Mouse (Mus musculus): Measurements from ENCODE around the gene Arg2. TPM values are rescaled to one million over a fixed set of nuclear protein-coding genes. Genes with fewer than 3 reads are reported as not detected.

The Arg2 gene
- 0.46 and 0.91 TPM in 2 replicates for polyA plus RNA-seq (2014; fragmentation: Nextera tagmentation; extraction: Ambion mirVana)

GRCm38 (mm10) chr12:79130299-79131177 is at the start of gene Arg2:
Gene Arg2, plus strand, starts transcription at chr12:79130777.
- Histone ChIP-seq H3K27me3 (replicated peaks; ENCODE audit: control insufficient read depth, insufficient read depth, low read length) (peaks cover 31% of the 10 kb centered on the region), H3K4me3 (ENCODE audit: low read depth, low read length) (peak within 1 kb of the TSS; percentile 41), H3K27ac (ENCODE audit: low read depth) (no peak within 1 kb of the TSS), H3K9ac (ENCODE audit: low read length) (peak within 1 kb of the TSS; percentile 20; the same call in 1 of the 2 replicates), H3K4me1 (replicated peaks; ENCODE audit: control insufficient read depth, insufficient read depth, low read length) (peaks cover 12% of the 10 kb centered on the region), H3K9me3 (ENCODE audit: control insufficient read depth, low read length) (no peaks in the 10 kb centered on the region), H3K36me3 (ENCODE audit: control insufficient read depth, insufficient read depth, low read length) (no peaks in the 10 kb centered on the region), H3K4me2 (ENCODE audit: low read length) (peak within 1 kb of the TSS; percentile 88)
- under 1% methylated on average over 47 of the region's 47 CpGs for WGBS
- ATAC-seq (replicated peaks; ENCODE audit: low FRiP score, low TSS enrichment, low read depth) (peak; percentile 92), DNase-seq (ENCODE audit: low spot score) (peak; percentile 91)

- Histone ChIP-seq H3K9ac (ENCODE audit: low read length) (peak within 1 kb of the TSS; percentile 78), H3K9me3 (ENCODE audit: control insufficient read depth, low read length) (no peaks in the 10 kb centered on the region), H3K4me1 (replicated peaks; ENCODE audit: control insufficient read depth, insufficient read depth, low read length) (no peaks in the 10 kb centered on the region), H3K27me3 (replicated peaks; ENCODE audit: control insufficient read depth, insufficient read depth, low read length) (no peaks in the 10 kb centered on the region), H3K4me3 (ENCODE audit: low read depth, low read length) (peak within 1 kb of the TSS; percentile 84), H3K4me2 (ENCODE audit: low read length) (peak within 1 kb of the TSS; percentile 45), H3K27ac (ENCODE audit: low read depth) (no peak within 1 kb of the TSS), H3K36me3 (ENCODE audit: control insufficient read depth, insufficient read depth, low read length) (peaks cover 5% of the 10 kb centered on the region; the same call in 1 of the 2 replicates)
- peak; percentile 90 for DNase-seq (ENCODE audit: low spot score)
- 2% methylated on average over 49 of the region's 53 CpGs for WGBS
- ATAC-seq (replicated peaks; ENCODE audit: low FRiP score, low TSS enrichment, low read depth): peak; percentile 96
Observed at GRCm38 (mm10) chr12:79089182-79089812, 41.3 kb upstream of the Arg2 start, which contains the start of gene Pigh. Gene Pigh, minus strand, starts transcription at chr12:79089651.

- Histone ChIP-seq H3K4me3 (ENCODE audit: low read depth, low read length) (no peak overlapping the region), H3K9ac (ENCODE audit: low read length) (no peak overlapping the region), H3K27me3 (replicated peaks; ENCODE audit: control insufficient read depth, insufficient read depth, low read length) (no peaks in the 10 kb centered on the region), H3K27ac (ENCODE audit: low read depth) (no peak overlapping the region), H3K4me1 (replicated peaks; ENCODE audit: control insufficient read depth, insufficient read depth, low read length) (no peaks in the 10 kb centered on the region), H3K4me2 (ENCODE audit: low read length) (no peak overlapping the region), H3K36me3 (ENCODE audit: control insufficient read depth, insufficient read depth, low read length) (no peaks in the 10 kb centered on the region), H3K9me3 (ENCODE audit: control insufficient read depth, low read length) (no peaks in the 10 kb centered on the region)
- DNase-seq (ENCODE audit: low spot score): peak; percentile 59
- WGBS: 36% methylated on average over 4 of the region's 4 CpGs
- no peak for ATAC-seq (replicated peaks; ENCODE audit: low FRiP score, low TSS enrichment, low read depth)
Observed at GRCm38 (mm10) chr12:79092569-79092968, 38.0 kb upstream of the Arg2 start.

GRCm38 (mm10) chr12:79097106-79097752 is 33.3 kb upstream of the Arg2 start:
- WGBS: 34% methylated on average over 3 of the region's 3 CpGs
- no peaks in the 10 kb centered on the region for H3K36me3 ChIP-seq (ENCODE audit: control insufficient read depth, insufficient read depth, low read length)

DNA sequence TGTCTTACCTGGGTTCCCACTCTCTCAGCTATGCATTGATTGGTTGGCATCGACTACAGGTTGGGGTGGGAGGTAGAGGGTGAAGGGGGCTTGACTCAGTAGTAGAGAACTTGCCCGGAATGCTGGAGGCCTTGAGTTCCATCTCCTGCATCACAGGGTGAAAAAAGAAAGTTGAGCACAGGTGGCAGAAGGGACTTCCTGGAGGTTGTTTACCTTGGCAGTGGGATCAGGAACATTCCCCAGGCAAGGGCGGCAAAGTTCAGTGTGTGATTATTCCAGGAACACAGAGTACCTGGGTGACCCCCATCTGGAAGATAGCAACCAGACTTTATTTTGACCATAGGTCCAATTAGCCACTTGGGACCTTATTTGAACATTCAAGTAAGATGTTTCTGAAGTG is 26.8 kb upstream of the Arg2 start:
- Histone ChIP-seq H3K36me3 (ENCODE audit: control insufficient read depth, insufficient read depth, low read length) (no peaks in the 10 kb centered on the region), H3K9me3 (ENCODE audit: control insufficient read depth, low read length) (no peaks in the 10 kb centered on the region), H3K27me3 (replicated peaks; ENCODE audit: control insufficient read depth, insufficient read depth, low read length) (no peaks in the 10 kb centered on the region), H3K4me1 (replicated peaks; ENCODE audit: control insufficient read depth, insufficient read depth, low read length) (no peaks in the 10 kb centered on the region), H3K27ac (ENCODE audit: low read depth) (no peak overlapping the region), H3K4me3 (ENCODE audit: low read depth, low read length) (no peak overlapping the region), H3K4me2 (ENCODE audit: low read length) (no peak overlapping the region), H3K9ac (ENCODE audit: low read length) (no peak overlapping the region)
- ATAC-seq (replicated peaks; ENCODE audit: low FRiP score, low TSS enrichment, low read depth) (no peak), DNase-seq (ENCODE audit: low spot score) (no peak)
- WGBS: 75% methylated on average over 3 of the region's 3 CpGs

More at GRCm38 (mm10) chr12:79097106-79097752, 33.3 kb upstream of the Arg2 start:
- Histone ChIP-seq H3K4me2 (ENCODE audit: low read length) (no peak overlapping the region), H3K9ac (ENCODE audit: low read length) (no peak overlapping the region), H3K27ac (ENCODE audit: low read depth) (no peak overlapping the region), H3K4me3 (ENCODE audit: low read depth, low read length) (no peak overlapping the region), H3K9me3 (ENCODE audit: control insufficient read depth, low read length) (no peaks in the 10 kb centered on the region), H3K4me1 (replicated peaks; ENCODE audit: control insufficient read depth, insufficient read depth, low read length) (no peaks in the 10 kb centered on the region), H3K27me3 (replicated peaks; ENCODE audit: control insufficient read depth, insufficient read depth, low read length) (no peaks in the 10 kb centered on the region)
- peak; percentile 54 for DNase-seq (ENCODE audit: low spot score)
- no peak for ATAC-seq (replicated peaks; ENCODE audit: low FRiP score, low TSS enrichment, low read depth)

GRCm38 (mm10) chr12:79104544-79104943 is 26.0 kb upstream of the Arg2 start:
- DNase-seq (ENCODE audit: low spot score): no peak
- H3K36me3 ChIP-seq (ENCODE audit: control insufficient read depth, insufficient read depth, low read length): no peaks in the 10 kb centered on the region
- no peak overlapping the region for H3K27ac ChIP-seq (ENCODE audit: low read depth)
- H3K4me3 ChIP-seq (ENCODE audit: low read depth, low read length): no peak overlapping the region
- no peak for ATAC-seq (replicated peaks; ENCODE audit: low FRiP score, low TSS enrichment, low read depth)
- WGBS: 73% methylated on average over 2 of the region's 2 CpGs
- no peaks in the 10 kb centered on the region for H3K9me3 ChIP-seq (ENCODE audit: control insufficient read depth, low read length)
- no peak overlapping the region for H3K9ac ChIP-seq (ENCODE audit: low read length)
- no peaks in the 10 kb centered on the region for H3K27me3 ChIP-seq (replicated peaks; ENCODE audit: control insufficient read depth, insufficient read depth, low read length)
- no peaks in the 10 kb centered on the region for H3K4me1 ChIP-seq (replicated peaks; ENCODE audit: control insufficient read depth, insufficient read depth, low read length)
- no peak overlapping the region for H3K4me2 ChIP-seq (ENCODE audit: low read length)

- Histone ChIP-seq H3K4me3 (ENCODE audit: low read depth, low read length) (no peak overlapping the region), H3K27ac (ENCODE audit: low read depth) (no peak overlapping the region), H3K4me2 (ENCODE audit: low read length) (no peak overlapping the region), H3K36me3 (ENCODE audit: control insufficient read depth, insufficient read depth, low read length) (no peaks in the 10 kb centered on the region), H3K4me1 (replicated peaks; ENCODE audit: control insufficient read depth, insufficient read depth, low read length) (no peaks in the 10 kb centered on the region), H3K9ac (ENCODE audit: low read length) (no peak overlapping the region), H3K27me3 (replicated peaks; ENCODE audit: control insufficient read depth, insufficient read depth, low read length) (no peaks in the 10 kb centered on the region), H3K9me3 (ENCODE audit: control insufficient read depth, low read length) (no peaks in the 10 kb centered on the region)
- DNase-seq (ENCODE audit: low spot score) (no peak), ATAC-seq (replicated peaks; ENCODE audit: low FRiP score, low TSS enrichment, low read depth) (no peak)
- WGBS: 69% methylated on average over 5 of the region's 5 CpGs
Observed at GRCm38 (mm10) chr12:79105312-79105711, 25.3 kb upstream of the Arg2 start.

DNA sequence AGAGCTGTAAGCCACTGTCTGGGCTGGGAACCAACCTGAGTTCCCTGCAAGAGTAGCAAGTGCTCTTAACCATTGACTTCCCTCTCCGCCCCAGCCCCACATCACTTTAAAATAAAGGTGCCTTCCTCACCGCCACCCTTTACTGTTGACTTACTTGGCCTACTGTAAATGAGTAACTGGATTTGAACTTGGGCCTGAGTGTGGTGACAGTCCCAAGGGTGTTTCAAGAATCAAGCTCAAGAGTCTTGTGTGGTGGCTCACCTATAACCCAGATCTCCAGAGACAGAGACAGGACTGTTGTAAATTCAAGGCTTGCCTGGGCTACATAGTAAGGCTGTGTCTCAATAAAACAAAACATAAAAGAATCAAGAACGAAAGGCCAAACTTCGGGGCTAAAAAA is 11.6 kb upstream of the Arg2 start:
- no peak overlapping the region for H3K4me3 ChIP-seq (ENCODE audit: low read depth, low read length)
- ATAC-seq (replicated peaks; ENCODE audit: low FRiP score, low TSS enrichment, low read depth): no peak
- no peak overlapping the region for H3K4me2 ChIP-seq (ENCODE audit: low read length)
- DNase-seq (ENCODE audit: low spot score): no peak
- no peaks in the 10 kb centered on the region for H3K27me3 ChIP-seq (replicated peaks; ENCODE audit: control insufficient read depth, insufficient read depth, low read length)
- no peak overlapping the region for H3K9ac ChIP-seq (ENCODE audit: low read length)
- no peaks in the 10 kb centered on the region for H3K9me3 ChIP-seq (ENCODE audit: control insufficient read depth, low read length)
- H3K27ac ChIP-seq (ENCODE audit: low read depth): no peak overlapping the region
- 89% methylated on average over 4 of the region's 4 CpGs for WGBS
- H3K4me1 ChIP-seq (replicated peaks; ENCODE audit: control insufficient read depth, insufficient read depth, low read length): no peaks in the 10 kb centered on the region
- no peaks in the 10 kb centered on the region for H3K36me3 ChIP-seq (ENCODE audit: control insufficient read depth, insufficient read depth, low read length)

Measured in intestine, embryonic 14.5 days (tissue).